14 mouse cellular contexts compared by ENCODE assay signal in the genomic region with DNA sequence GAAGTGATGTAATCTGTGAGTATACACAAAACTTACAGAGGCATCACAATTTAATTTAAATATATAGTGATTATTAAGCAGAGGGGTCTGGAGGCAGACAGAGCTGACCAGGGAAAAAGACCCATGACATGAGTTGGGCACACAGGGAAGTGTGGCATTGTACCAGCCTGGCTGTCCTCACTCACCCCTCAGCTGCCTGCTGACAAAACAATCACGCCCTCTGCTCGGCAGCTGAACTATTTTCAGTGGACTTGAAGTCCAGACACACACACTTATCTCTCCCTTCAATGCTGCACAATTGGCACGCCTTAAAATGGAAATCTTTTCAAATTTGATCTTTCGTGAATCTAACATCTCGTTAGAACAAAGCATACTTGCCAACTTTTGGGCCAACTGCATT.
A peak's percentile ranks its signal among the peaks of the same experiment; 100 is the strongest.
DNase-seq lines count a peak whose midpoint lies in the region; ATAC-seq lines count a peak whose summit lies in the region.
"Had no signal": no experiment of that assay in that cellular context is flagged by ENCODE, and none has a peak within 500 bp of the region (broad histone marks: within the 10 kb centered on the region; RNA-seq: fewer than 3 reads in every experiment).

No protein-coding gene starts in this region.

- H3K4me3 ChIP-seq in heart, embryonic 11.5 days (ENCODE audit: low read depth, low read length) = no peak overlapping the region
- H3K4me3 ChIP-seq in hindbrain, embryonic 11.5 days (ENCODE audit: low read depth, low read length) = no peak overlapping the region
- H3K4me3 ChIP-seq: neural tube, embryonic 15.5 days had no signal

- no peaks in the 10 kb centered on the region for H3K27me3 ChIP-seq in heart, embryonic 11.5 days (ENCODE audit: control insufficient read depth, insufficient read depth, low read length)
- no peaks in the 10 kb centered on the region for H3K27me3 ChIP-seq in hindbrain, embryonic 11.5 days (ENCODE audit: control insufficient read depth, insufficient read depth, low read length)
- H3K27me3 ChIP-seq: neural tube, embryonic 15.5 days had no signal

- H3K4me2 ChIP-seq in heart, embryonic 11.5 days = peak overlapping the region; percentile 14; the same call in 1 of the 2 replicates
- no peak overlapping the region for H3K4me2 ChIP-seq in hindbrain, embryonic 11.5 days (replicated peaks; ENCODE audit: low read depth, low read length)
- H3K4me2 ChIP-seq: liver, embryonic 11.5 days; neural tube, embryonic 15.5 days had no signal

- ATAC-seq in heart, embryonic 11.5 days (replicated peaks; ENCODE audit: insufficient number of reproducible peaks, low FRiP score, low TSS enrichment) = no peak
- ATAC-seq in hindbrain, embryonic 11.5 days (ENCODE audit: low FRiP score) = no peak
- ATAC-seq: CD4-positive, CD25-positive, alpha-beta regulatory T cell, adult 4 months; forebrain, embryonic 14.5 days had no signal

- H3K27ac ChIP-seq in heart, embryonic 11.5 days (ENCODE audit: low read depth, low read length) = no peak overlapping the region
- no peak overlapping the region for H3K27ac ChIP-seq in hindbrain, embryonic 11.5 days (ENCODE audit: low read depth, low read length)
- H3K27ac ChIP-seq: neural tube, embryonic 15.5 days had no signal

- WGBS in heart, embryonic 11.5 days (ENCODE audit: insufficient replicate concordance) = 33% methylated on average over 5 of the region's 5 CpGs
- WGBS in hindbrain, embryonic 11.5 days = 84% methylated on average over 5 of the region's 5 CpGs

- no peaks in the 10 kb centered on the region for H3K36me3 ChIP-seq in heart, embryonic 11.5 days (ENCODE audit: control insufficient read depth, insufficient read depth, low read length)
- no peaks in the 10 kb centered on the region for H3K36me3 ChIP-seq in hindbrain, embryonic 11.5 days (ENCODE audit: control insufficient read depth, insufficient read depth, low read length)
- H3K36me3 ChIP-seq: neural tube, embryonic 15.5 days had no signal

- no peaks in the 10 kb centered on the region for H3K9me3 ChIP-seq in heart, embryonic 11.5 days (replicated peaks; ENCODE audit: control insufficient read depth, low read length)
- no peaks in the 10 kb centered on the region for H3K9me3 ChIP-seq in hindbrain, embryonic 11.5 days (ENCODE audit: control insufficient read depth, low read length)
- H3K9me3 ChIP-seq: neural tube, embryonic 15.5 days had no signal

- intact Hi-C loops in heart, postnatal 36 days (cut with DNase I) = no loop called here
- intact Hi-C loops in left cerebral cortex, postnatal 25 days (cut with DNase I) = no loop called here

- DNase-seq in heart, adult 18-20 months = peak; percentile 75 to 78
- DNase-seq in heart, postnatal 36 days = peak; percentile 50 to 56
- DNase-seq in lung, postnatal 36 days = peak; percentile 68
- no peak for DNase-seq in hindbrain, embryonic 11.5 days (ENCODE audit: low spot score)
- no peak for DNase-seq in right cerebral cortex, postnatal 4 days
- DNase-seq in left cerebral cortex, postnatal 25 days (ENCODE audit: low spot score in 2 of 2) = no peak
- DNase-seq: cerebellum, adult 11 months; layer of hippocampus, adult 9-11 months; thymus, postnatal 25 days had no signal

- H3K4me1 ChIP-seq in heart, embryonic 11.5 days (ENCODE audit: control insufficient read depth, insufficient read depth, low read length) = peaks cover 8% of the 10 kb centered on the region; the same call in 1 of the 2 replicates
- H3K4me1 ChIP-seq in hindbrain, embryonic 11.5 days (replicated peaks; ENCODE audit: control insufficient read depth, insufficient read depth, low read length) = no peaks in the 10 kb centered on the region
- H3K4me1 ChIP-seq: neural tube, embryonic 15.5 days had no signal

- no peak overlapping the region for H3K9ac ChIP-seq in heart, embryonic 11.5 days (ENCODE audit: low read depth, low read length)
- H3K9ac ChIP-seq in hindbrain, embryonic 11.5 days (ENCODE audit: low read depth, low read length) = no peak overlapping the region
- H3K9ac ChIP-seq: neural tube, embryonic 15.5 days had no signal

Comparison
In these comparisons a context has a peak if more than half of its experiments do, and no peak if none do; other contexts are left out.
1. DNase-seq: peak in heart, adult 18-20 months (2 of 2), heart, postnatal 36 days (2 of 2) and lung, postnatal 36 days (single experiment); none in hindbrain, embryonic 11.5 days (single experiment), right cerebral cortex, postnatal 4 days (single experiment) and left cerebral cortex, postnatal 25 days (0 of 2).